Mouse (Mus musculus) embryonic facial prominence, embryonic 10.5 days (tissue): ENCODE data around the gene Tmem74b. TPM values are rescaled to one million over a fixed set of nuclear protein-coding genes. Genes with fewer than 3 reads are reported as not detected.

ENCODE experiments used
- DNase-seq: peaks from one replicate; pipeline ENCODE4 v3.0.0-alpha.2; 2017; ENCODE audit warnings: low spot score
- H3K27ac ChIP-seq: fragments of 300-500 bp; sonication (generic); replicated peaks from 2 replicates; pipeline ENCODE4 v1.5.1; 2016; ENCODE audit warnings: mild to moderate bottlenecking
- H3K27me3 ChIP-seq: fragments of 300-500 bp; sonication (generic); replicated peaks from 2 replicates; pipeline ENCODE4 v1.6.1; 2016; ENCODE audit warnings: low read depth, mild to moderate bottlenecking; ENCODE audit not compliant: poor library complexity, severe bottlenecking
- H3K36me3 ChIP-seq: fragments of 300-500 bp; sonication (generic); replicated peaks from 2 replicates; pipeline ENCODE4 v1.6.1; 2016; ENCODE audit warnings: mild to moderate bottlenecking, moderate library complexity
- H3K4me1 ChIP-seq: fragments of 300-500 bp; sonication (generic); 2 replicates; pipeline ENCODE4 v1.6.1; 2016
- H3K4me3 ChIP-seq: fragments of 300-500 bp; sonication (generic); 2 replicates; pipeline ENCODE4 v1.5.1; 2016; ENCODE audit warnings: mild to moderate bottlenecking, moderate library complexity
- H3K9me3 ChIP-seq: fragments of 300-500 bp; sonication (generic); 2 replicates; pipeline ENCODE4 v1.6.1; 2016; ENCODE audit warnings: mild to moderate bottlenecking
- whole genome bisulfite sequencing: fragments of 180-500 bp; shearing (Covaris S2); methylation state at CpG from one replicate; pipeline ENCODE4 v1.1.7; 2016; 5-methylcytosine and 5-hydroxymethylcytosine counted together
- polyA plus RNA-seq: library from polyadenylated mRNA; unstranded; fragments of >200 nt; fragmentation: Nextera tagmentation; extraction: Ambion mirVana; gene quantifications from 2 replicates; pipeline ENCODE4 v1.2.1, GENCODE M21; 2016

Tmem74b gene
- polyA plus RNA-seq, 1 experiment from 2014 or later: 3.1 TPM

GRCm38 (mm10) chr2:151715526-151715925, 13.7 kb downstream of the Tmem74b start:
- DNase-seq: no peak
- Histone ChIP-seq H3K4me1 (no peaks in the 10 kb centered on the region), H3K27me3 (no peaks in the 10 kb centered on the region), H3K36me3 (peaks cover 57% of the 10 kb centered on the region), H3K27ac (no peak overlapping the region), H3K4me3 (no peak overlapping the region), H3K9me3 (no peaks in the 10 kb centered on the region)
- WGBS: 90% methylated on average over 4 of the region's 4 CpGs

GRCm38 (mm10) chr2:151716318-151717055, 14.7 kb downstream of the Tmem74b start:
- WGBS: 88% methylated on average over 2 of the region's 2 CpGs
- H3K9me3 ChIP-seq: no peaks in the 10 kb centered on the region
- no peaks in the 10 kb centered on the region for H3K27me3 ChIP-seq
- H3K36me3 ChIP-seq: peaks cover 66% of the 10 kb centered on the region
- no peak overlapping the region for H3K27ac ChIP-seq
- H3K4me3 ChIP-seq: no peak overlapping the region
- DNase-seq: no peak
- H3K4me1 ChIP-seq: no peaks in the 10 kb centered on the region

GRCm38 (mm10) chr2:151724094-151724493, 22.3 kb downstream of the Tmem74b start:
- Histone ChIP-seq H3K36me3 (peaks cover 98% of the 10 kb centered on the region), H3K27me3 (no peaks in the 10 kb centered on the region), H3K9me3 (no peaks in the 10 kb centered on the region; the same call in 1 of the 2 replicates), H3K4me3 (no peak overlapping the region), H3K27ac (no peak overlapping the region), H3K4me1 (no peaks in the 10 kb centered on the region)
- DNase-seq: no peak
- WGBS: 89% methylated on average over 2 of the region's 2 CpGs

- no peak overlapping the region for H3K27ac ChIP-seq
- H3K27me3 ChIP-seq: no peaks in the 10 kb centered on the region
- H3K4me3 ChIP-seq: no peak overlapping the region
- no peaks in the 10 kb centered on the region for H3K9me3 ChIP-seq
- DNase-seq: no peak
- no peaks in the 10 kb centered on the region for H3K4me1 ChIP-seq
- 88% methylated on average over 8 of the region's 8 CpGs for WGBS
- H3K36me3 ChIP-seq: peaks cover 55% of the 10 kb centered on the region
Observed at GRCm38 (mm10) chr2:151733151-151733865, 31.5 kb downstream of the Tmem74b start.

GRCm38 (mm10) chr2:151735422-151735821, 33.6 kb downstream of the Tmem74b start:
- WGBS: 93% methylated on average over 6 of the region's 6 CpGs
- no peak for DNase-seq
- Histone ChIP-seq H3K9me3 (no peaks in the 10 kb centered on the region), H3K36me3 (peaks cover 34% of the 10 kb centered on the region), H3K4me1 (peaks cover 15% of the 10 kb centered on the region), H3K4me3 (no peak overlapping the region), H3K27me3 (no peaks in the 10 kb centered on the region), H3K27ac (no peak overlapping the region)

- H3K4me3 ChIP-seq: no peak overlapping the region
Observed at GRCm38 (mm10) chr2:151738460-151738859, 36.7 kb downstream of the Tmem74b start.

GRCm38 (mm10) chr2:151739081-151739480, 37.3 kb downstream of the Tmem74b start:
- Histone ChIP-seq H3K4me3 (0 out of 2 replicates have a peak overlapping the region, but pooled peaks have one; percentile 92), H3K4me1 (peaks cover 25% of the 10 kb centered on the region), H3K27me3 (peaks cover 12% of the 10 kb centered on the region; the same call in 1 of the 2 replicates), H3K36me3 (peaks cover 13% of the 10 kb centered on the region), H3K27ac (no peak overlapping the region), H3K9me3 (no peaks in the 10 kb centered on the region)
- 94% methylated on average over 3 of the region's 3 CpGs for WGBS
- DNase-seq: no peak

More at GRCm38 (mm10) chr2:151738460-151738859, 36.7 kb downstream of the Tmem74b start:
- 83% methylated on average over 4 of the region's 4 CpGs for WGBS
- Histone ChIP-seq H3K9me3 (no peaks in the 10 kb centered on the region), H3K36me3 (peaks cover 20% of the 10 kb centered on the region), H3K4me1 (peaks cover 25% of the 10 kb centered on the region), H3K27me3 (peaks cover 8% of the 10 kb centered on the region; the same call in 1 of the 2 replicates), H3K27ac (no peak overlapping the region)
- no peak for DNase-seq

- H3K4me3 ChIP-seq: 0 out of 2 replicates have a peak overlapping the region, but pooled peaks have one; percentile 92
- WGBS: 89% methylated on average over 7 of the region's 7 CpGs
- no peak for DNase-seq
- no peaks in the 10 kb centered on the region for H3K9me3 ChIP-seq
- H3K36me3 ChIP-seq: peaks cover 9% of the 10 kb centered on the region
- peaks cover 13% of the 10 kb centered on the region; the same call in 1 of the 2 replicates for H3K27me3 ChIP-seq
- no peak overlapping the region for H3K27ac ChIP-seq
- peaks cover 25% of the 10 kb centered on the region for H3K4me1 ChIP-seq
Observed at GRCm38 (mm10) chr2:151739505-151739904, 37.7 kb downstream of the Tmem74b start.

GRCm38 (mm10) chr2:151740741-151741526, 39.1 kb downstream of the Tmem74b start:
- under 1% methylated on average over 61 of the region's 61 CpGs for WGBS
- Histone ChIP-seq H3K27ac (peak overlapping the region; percentile 86), H3K36me3 (no peaks in the 10 kb centered on the region), H3K9me3 (no peaks in the 10 kb centered on the region), H3K4me1 (peaks cover 25% of the 10 kb centered on the region), H3K4me3 (peak overlapping the region; percentile 92), H3K27me3 (peaks cover 13% of the 10 kb centered on the region; the same call in 1 of the 2 replicates)
- DNase-seq: peak; percentile 84

GRCm38 (mm10) chr2:151742084-151742483, 40.3 kb downstream of the Tmem74b start:
- H3K27ac ChIP-seq: no peak overlapping the region
- peaks cover 14% of the 10 kb centered on the region; the same call in 1 of the 2 replicates for H3K27me3 ChIP-seq
- DNase-seq: no peak
- H3K9me3 ChIP-seq: no peaks in the 10 kb centered on the region
- no peak overlapping the region for H3K4me3 ChIP-seq
- H3K36me3 ChIP-seq: no peaks in the 10 kb centered on the region
- 95% methylated on average over 1 of the region's 1 CpGs for WGBS
- H3K4me1 ChIP-seq: peaks cover 25% of the 10 kb centered on the region

GRCm38 (mm10) chr2:151742850-151743679, 41.3 kb downstream of the Tmem74b start:
- no peak for DNase-seq
- peaks cover 25% of the 10 kb centered on the region for H3K4me1 ChIP-seq
- 69% methylated on average over 6 of the region's 6 CpGs for WGBS
- H3K27ac ChIP-seq: no peak overlapping the region
- H3K27me3 ChIP-seq: peaks cover 23% of the 10 kb centered on the region; the same call in 1 of the 2 replicates
- H3K9me3 ChIP-seq: no peaks in the 10 kb centered on the region
- no peak overlapping the region for H3K4me3 ChIP-seq
- H3K36me3 ChIP-seq: no peaks in the 10 kb centered on the region
